Mouse (Mus musculus): ENCODE data around the gene Ampd2. TPM values are rescaled to one million over a fixed set of nuclear protein-coding genes. Genes with fewer than 3 reads are reported as not detected.

Gene Ampd2
- polyA plus RNA-seq, 1 experiment, result 16.6 TPM

- H3K27me3 ChIP-seq (ENCODE audit: control insufficient read depth, insufficient read depth, low read length), result no peaks in the 10 kb centered on the region
- no peak for TF ChIP-seq CTCF (IDR thresholded peaks at IDR 0.05; ENCODE audit: control insufficient read depth, insufficient read depth, insufficient replicate concordance, low read depth, low read length)
- TF ChIP-seq POLR2A (IDR thresholded peaks at IDR 0.05; ENCODE audit: control insufficient read depth, low read depth, low read length), result no peak
- no peak overlapping the region for H3K27ac ChIP-seq (ENCODE audit: control insufficient read depth, insufficient read depth, low read depth, low read length)
- H3K36me3 ChIP-seq (ENCODE audit: control insufficient read depth, insufficient read depth, low read length), result peaks cover 3% of the 10 kb centered on the region; the same call in 1 of the 2 replicates
- H3K4me3 ChIP-seq (ENCODE audit: control insufficient read depth, low read depth, low read length), result no peak overlapping the region
- no peaks in the 10 kb centered on the region for H3K4me1 ChIP-seq (ENCODE audit: control insufficient read depth, insufficient read depth, low read length)
These were observed 25.8 kb upstream of the Ampd2 start for GRCm38 (mm10) chr3:108112246-108112645.

- H3K27me3 ChIP-seq (ENCODE audit: control insufficient read depth, insufficient read depth, low read length), result no peaks in the 10 kb centered on the region
- TF ChIP-seq CTCF (IDR thresholded peaks at IDR 0.05; ENCODE audit: control insufficient read depth, insufficient read depth, insufficient replicate concordance, low read depth, low read length) (no peak), POLR2A (IDR thresholded peaks at IDR 0.05; ENCODE audit: control insufficient read depth, low read depth, low read length) (no peak)
- H3K27ac ChIP-seq (ENCODE audit: control insufficient read depth, insufficient read depth, low read depth, low read length), result no peak overlapping the region
- H3K4me1 ChIP-seq (ENCODE audit: control insufficient read depth, insufficient read depth, low read length), result no peaks in the 10 kb centered on the region
- no peak overlapping the region for H3K4me3 ChIP-seq (ENCODE audit: control insufficient read depth, low read depth, low read length)
- peaks cover 3% of the 10 kb centered on the region; the same call in 1 of the 2 replicates for H3K36me3 ChIP-seq (ENCODE audit: control insufficient read depth, insufficient read depth, low read length)
These were observed 24.9 kb upstream of the Ampd2 start for GRCm38 (mm10) chr3:108111320-108111719.

- TF ChIP-seq CTCF (IDR thresholded peaks at IDR 0.05; ENCODE audit: control insufficient read depth, insufficient read depth, insufficient replicate concordance, low read depth, low read length) (no peak), POLR2A (IDR thresholded peaks at IDR 0.05; ENCODE audit: control insufficient read depth, low read depth, low read length) (no peak)
- Histone ChIP-seq H3K4me3 (ENCODE audit: control insufficient read depth, low read depth, low read length) (no peak overlapping the region), H3K27me3 (ENCODE audit: control insufficient read depth, insufficient read depth, low read length) (no peaks in the 10 kb centered on the region), H3K27ac (ENCODE audit: control insufficient read depth, insufficient read depth, low read depth, low read length) (no peak overlapping the region), H3K4me1 (ENCODE audit: control insufficient read depth, insufficient read depth, low read length) (no peaks in the 10 kb centered on the region), H3K36me3 (ENCODE audit: control insufficient read depth, insufficient read depth, low read length) (peaks cover 3% of the 10 kb centered on the region; the same call in 1 of the 2 replicates)
These were observed 18.8 kb upstream of the Ampd2 start for GRCm38 (mm10) chr3:108105281-108105680.

- no peak overlapping the region for H3K4me3 ChIP-seq (ENCODE audit: control insufficient read depth, low read depth, low read length)
- H3K36me3 ChIP-seq (ENCODE audit: control insufficient read depth, insufficient read depth, low read length), result no peaks in the 10 kb centered on the region
- H3K27ac ChIP-seq (ENCODE audit: control insufficient read depth, insufficient read depth, low read depth, low read length), result no peak overlapping the region
- no peaks in the 10 kb centered on the region for H3K4me1 ChIP-seq (ENCODE audit: control insufficient read depth, insufficient read depth, low read length)
- TF ChIP-seq CTCF (IDR thresholded peaks at IDR 0.05; ENCODE audit: control insufficient read depth, insufficient read depth, insufficient replicate concordance, low read depth, low read length) (no peak), POLR2A (IDR thresholded peaks at IDR 0.05; ENCODE audit: control insufficient read depth, low read depth, low read length) (no peak)
- H3K27me3 ChIP-seq (ENCODE audit: control insufficient read depth, insufficient read depth, low read length), result no peaks in the 10 kb centered on the region
These were observed 15.6 kb upstream of the Ampd2 start for GRCm38 (mm10) chr3:108102075-108102474.

- Histone ChIP-seq H3K4me3 (ENCODE audit: control insufficient read depth, low read depth, low read length) (no peak overlapping the region), H3K27ac (ENCODE audit: control insufficient read depth, insufficient read depth, low read depth, low read length) (no peak overlapping the region), H3K36me3 (ENCODE audit: control insufficient read depth, insufficient read depth, low read length) (no peaks in the 10 kb centered on the region), H3K4me1 (ENCODE audit: control insufficient read depth, insufficient read depth, low read length) (no peaks in the 10 kb centered on the region), H3K27me3 (ENCODE audit: control insufficient read depth, insufficient read depth, low read length) (no peaks in the 10 kb centered on the region)
- TF ChIP-seq CTCF (IDR thresholded peaks at IDR 0.05; ENCODE audit: control insufficient read depth, insufficient read depth, insufficient replicate concordance, low read depth, low read length), result no peak
- no peak for TF ChIP-seq POLR2A (IDR thresholded peaks at IDR 0.05; ENCODE audit: control insufficient read depth, low read depth, low read length)
These were observed 15.1 kb upstream of the Ampd2 start for GRCm38 (mm10) chr3:108101594-108101993.

- Histone ChIP-seq H3K4me1 (ENCODE audit: control insufficient read depth, insufficient read depth, low read length) (no peaks in the 10 kb centered on the region), H3K27ac (ENCODE audit: control insufficient read depth, insufficient read depth, low read depth, low read length) (no peak overlapping the region), H3K27me3 (ENCODE audit: control insufficient read depth, insufficient read depth, low read length) (no peaks in the 10 kb centered on the region), H3K36me3 (ENCODE audit: control insufficient read depth, insufficient read depth, low read length) (no peaks in the 10 kb centered on the region), H3K4me3 (ENCODE audit: control insufficient read depth, low read depth, low read length) (no peak overlapping the region)
- no peak for TF ChIP-seq POLR2A (IDR thresholded peaks at IDR 0.05; ENCODE audit: control insufficient read depth, low read depth, low read length)
- TF ChIP-seq CTCF (IDR thresholded peaks at IDR 0.05; ENCODE audit: control insufficient read depth, insufficient read depth, insufficient replicate concordance, low read depth, low read length), result no peak
These were observed 11.9 kb upstream of the Ampd2 start for GRCm38 (mm10) chr3:108098316-108098715.

GRCm38 (mm10) chr3:108097656-108098055 lies 11.2 kb upstream of the Ampd2 start:
- no peaks in the 10 kb centered on the region for H3K36me3 ChIP-seq (ENCODE audit: control insufficient read depth, insufficient read depth, low read length)
- H3K4me1 ChIP-seq (ENCODE audit: control insufficient read depth, insufficient read depth, low read length), result no peaks in the 10 kb centered on the region
- H3K27me3 ChIP-seq (ENCODE audit: control insufficient read depth, insufficient read depth, low read length), result no peaks in the 10 kb centered on the region
- TF ChIP-seq POLR2A (IDR thresholded peaks at IDR 0.05; ENCODE audit: control insufficient read depth, low read depth, low read length), result no peak
- TF ChIP-seq CTCF (IDR thresholded peaks at IDR 0.05; ENCODE audit: control insufficient read depth, insufficient read depth, insufficient replicate concordance, low read depth, low read length), result no peak
- no peak overlapping the region for H3K4me3 ChIP-seq (ENCODE audit: control insufficient read depth, low read depth, low read length)
- no peak overlapping the region for H3K27ac ChIP-seq (ENCODE audit: control insufficient read depth, insufficient read depth, low read depth, low read length)

- Histone ChIP-seq H3K27me3 (ENCODE audit: control insufficient read depth, insufficient read depth, low read length) (no peaks in the 10 kb centered on the region), H3K4me3 (ENCODE audit: control insufficient read depth, low read depth, low read length) (no peak overlapping the region), H3K36me3 (ENCODE audit: control insufficient read depth, insufficient read depth, low read length) (no peaks in the 10 kb centered on the region), H3K4me1 (ENCODE audit: control insufficient read depth, insufficient read depth, low read length) (no peaks in the 10 kb centered on the region), H3K27ac (ENCODE audit: control insufficient read depth, insufficient read depth, low read depth, low read length) (no peak overlapping the region)
- no peak for TF ChIP-seq CTCF (IDR thresholded peaks at IDR 0.05; ENCODE audit: control insufficient read depth, insufficient read depth, insufficient replicate concordance, low read depth, low read length)
These were observed 10.3 kb upstream of the Ampd2 start for GRCm38 (mm10) chr3:108096726-108097125.

All from testis, adult 2 months (tissue).